Mouse (Mus musculus) regulatory T cell (primary cell): ENCODE results near the gene Trpt1.
"Not testable (repeated sequence)": the region's sequence is repeated elsewhere in the genome, so short reads cannot be mapped to it uniquely, and the experiment has no call there.

Experiments used
- in situ Hi-C: fragments of 300-600 bp; cut with MboI, MseI; formaldehyde crosslinking; loops from one replicate; pipeline ENCODE4 v1.15.1; 2025; ENCODE audit warnings: high pct_unique_total_duplicates

Trpt1 gene

DNA sequence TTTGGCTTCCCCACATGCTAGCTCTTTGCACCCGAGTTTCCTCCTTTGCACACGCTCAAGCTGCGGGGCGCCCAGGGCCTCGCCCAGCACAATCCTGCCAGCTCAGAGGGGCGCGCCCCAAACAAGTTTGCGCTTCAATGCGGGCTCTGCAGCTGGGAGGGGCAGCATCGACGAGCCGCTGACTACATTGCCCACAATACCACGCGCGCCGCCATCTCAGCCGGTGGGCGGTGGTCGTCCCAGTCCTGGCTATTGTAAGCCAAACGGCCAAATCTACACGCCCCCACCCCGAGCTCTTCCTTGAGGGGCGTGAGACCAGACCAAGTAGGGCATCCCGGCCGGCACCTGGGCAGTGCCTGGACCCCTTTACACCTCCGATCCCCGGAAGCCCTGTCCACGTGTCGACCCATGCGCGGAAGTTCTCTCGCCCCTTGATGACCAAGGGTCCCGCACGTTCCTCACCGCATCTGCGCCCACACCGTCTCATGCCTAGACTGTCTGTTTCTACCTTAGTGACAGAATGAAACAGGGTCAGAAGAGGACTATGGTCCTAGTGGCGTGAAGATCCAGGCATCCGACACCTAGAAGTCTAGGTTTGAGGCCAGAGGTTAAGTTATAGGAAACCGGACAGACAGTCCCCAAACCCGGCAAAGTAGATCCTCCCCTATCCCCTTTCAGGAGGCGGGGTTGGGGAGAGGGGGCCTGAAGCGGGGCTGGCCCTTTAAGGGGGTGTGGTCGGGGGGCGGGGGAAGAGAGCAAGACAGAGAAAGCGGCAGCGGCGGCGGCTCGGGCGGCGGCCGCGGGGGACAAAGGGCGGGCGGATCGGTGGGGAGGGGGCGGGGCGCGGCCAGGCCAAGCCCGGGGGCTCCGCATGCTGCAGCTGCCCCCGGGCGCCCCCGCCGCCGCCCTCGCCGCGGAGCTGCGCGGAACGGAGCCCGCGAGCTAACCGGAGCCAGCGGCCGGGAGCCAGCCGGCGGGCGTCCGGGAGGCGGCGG lies 21.4 kb upstream of the Trpt1 start, which contains the start of gene Ppp1r14b:
Ppp1r14b (plus strand) TSS at position 758 of the 995 bp plus-strand sequence.
- in situ Hi-C loops = loop anchor here (10.0 kb wide), 1 partner anchor 900 kb away; the partner anchor contains the start of gene Vps51

DNA sequence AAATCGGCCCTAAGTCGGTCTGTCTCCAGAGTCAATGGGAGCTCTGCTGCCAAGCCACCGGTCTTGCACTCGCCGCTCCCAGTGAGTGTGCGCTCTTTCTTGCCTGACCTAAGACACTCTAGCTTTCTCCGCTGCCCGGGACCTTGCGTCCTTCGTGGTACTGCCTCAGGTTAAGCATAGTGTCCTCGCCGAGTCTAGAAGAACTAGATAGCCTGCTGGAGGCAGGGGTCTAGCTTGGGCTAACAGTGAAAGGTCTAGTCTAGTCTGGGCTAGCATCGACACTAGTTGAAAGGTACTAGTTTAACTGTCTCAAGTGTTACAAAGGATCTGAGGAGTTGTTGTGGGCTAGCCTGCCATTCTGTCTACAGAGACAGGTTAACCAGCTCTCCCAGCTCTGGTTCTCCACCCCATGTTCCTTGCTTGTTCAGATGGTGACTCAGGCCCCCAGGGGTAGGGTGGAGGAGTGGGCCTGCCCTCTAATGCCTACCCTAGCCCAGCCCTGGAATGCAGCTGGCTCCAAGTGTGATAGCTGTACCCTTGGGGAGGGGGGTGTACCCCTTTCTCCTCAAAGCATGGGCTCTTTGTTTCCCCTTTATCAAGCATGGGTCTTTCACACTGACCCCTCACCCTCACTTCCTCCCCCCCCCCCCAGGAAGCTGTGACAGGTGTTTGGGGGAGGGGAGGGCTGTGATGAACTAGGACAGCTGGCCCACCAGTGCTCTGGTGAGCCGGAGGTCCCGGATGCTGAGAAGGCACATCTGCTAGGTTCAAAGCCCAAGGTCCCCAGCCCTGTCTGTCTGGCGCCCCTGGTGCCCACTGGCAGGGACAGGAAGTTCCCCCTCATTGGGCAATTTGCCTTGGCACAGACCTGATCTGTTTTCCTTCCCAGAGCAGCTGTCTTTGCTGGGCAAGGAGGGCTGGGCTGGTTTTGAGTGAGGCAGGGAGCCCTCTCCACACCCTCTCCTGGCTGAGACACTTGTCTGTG lies 20.1 kb upstream of the Trpt1 start, which contains the start of gene Plcb3:
Plcb3 (minus strand) TSS at position 934 of the 985 bp plus-strand sequence.
- in situ Hi-C loops = loop anchor here (10.0 kb wide), 1 partner anchor 901 kb away; the partner anchor contains the start of gene Vps51

DNA sequence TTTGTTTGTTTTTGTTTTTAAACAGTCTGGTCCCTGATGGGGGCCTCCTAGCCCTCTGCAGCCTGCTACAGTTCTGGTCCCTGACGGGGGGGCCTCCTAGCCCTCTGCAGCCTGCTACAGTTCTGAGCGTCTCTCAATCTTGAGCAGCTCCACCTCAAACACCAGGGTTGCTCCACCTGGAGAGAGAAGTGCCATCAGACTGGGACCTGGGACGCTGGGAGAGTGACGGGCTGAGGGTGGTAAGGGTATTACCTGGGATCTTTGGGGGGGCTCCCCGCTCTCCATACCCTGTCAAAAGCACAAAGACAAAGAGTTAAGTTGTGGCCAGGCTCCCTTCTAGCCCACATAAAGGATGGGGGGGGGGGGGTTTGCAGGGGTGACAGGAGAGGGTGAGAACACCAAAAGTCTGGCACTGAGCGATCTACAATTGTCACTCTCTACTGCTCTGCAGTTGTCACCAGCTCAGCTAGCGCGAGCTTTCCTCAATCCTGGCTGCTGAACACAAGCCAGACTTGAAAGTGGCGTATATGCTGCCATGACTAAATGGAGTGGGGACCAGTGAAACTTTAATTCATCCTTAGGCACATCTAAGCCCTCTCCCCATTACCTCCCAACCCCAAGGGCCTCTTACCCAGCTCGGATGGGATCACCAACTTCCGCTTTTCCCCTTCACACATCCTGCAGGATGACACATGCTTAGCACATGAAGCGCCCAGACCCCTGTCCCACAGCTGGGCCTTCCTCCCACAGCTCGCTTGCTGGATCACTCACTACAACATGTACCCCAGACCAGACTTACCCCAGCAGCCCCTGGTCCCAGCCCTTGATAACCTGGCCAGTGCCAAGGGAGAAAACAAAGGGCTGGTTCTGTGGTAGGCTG lies 17.9 kb upstream of the Trpt1 start:
- in situ Hi-C loops = loop anchor here (10.0 kb wide), 1 partner anchor 903 kb away; the partner anchor contains the start of gene Vps51

DNA sequence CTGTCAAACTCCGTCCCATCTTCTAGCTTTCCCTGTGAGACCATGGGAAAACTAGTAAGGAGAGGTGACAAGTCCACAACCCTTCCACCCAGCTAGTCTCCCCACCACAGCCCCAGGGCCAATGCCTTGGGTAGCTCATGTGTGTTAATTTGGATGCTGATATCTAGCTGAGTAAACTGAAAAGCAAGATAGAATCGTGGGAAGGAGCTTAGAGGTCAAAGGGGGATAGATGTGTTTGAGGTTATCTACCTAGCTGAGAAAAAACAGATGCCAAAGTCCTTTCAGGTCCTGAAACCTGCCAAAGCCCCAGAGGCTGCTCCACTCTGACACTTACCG lies 17.3 kb upstream of the Trpt1 start:
- in situ Hi-C loops = loop anchor here (10.0 kb wide), 1 partner anchor 904 kb away; the partner anchor contains the start of gene Vps51

DNA sequence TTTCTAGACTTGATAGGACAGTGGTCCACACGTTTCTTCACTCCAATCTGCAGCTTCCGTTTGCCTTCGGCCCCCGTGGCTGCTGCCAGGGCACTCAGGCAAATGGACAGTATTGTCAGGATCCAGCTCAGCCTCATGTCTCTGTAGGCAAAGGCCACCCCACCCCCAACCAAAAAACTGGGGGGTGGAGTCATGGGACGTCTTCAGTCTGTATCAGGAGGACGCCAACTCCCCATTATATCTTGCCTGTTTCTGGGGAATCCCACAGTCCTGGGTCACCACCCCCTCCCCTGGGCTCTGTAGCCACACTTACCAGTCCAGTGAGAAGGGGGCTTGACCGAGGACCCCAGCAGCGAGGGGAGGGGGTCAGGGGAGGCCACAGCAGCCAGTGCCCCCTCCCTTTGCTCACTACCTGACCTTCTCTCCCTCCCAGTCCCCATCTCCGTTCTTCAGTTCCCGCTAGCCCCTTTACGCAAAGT lies 16.9 kb upstream of the Trpt1 start:
- in situ Hi-C loops = loop anchor here (10.0 kb wide), 1 partner anchor 904 kb away; the partner anchor contains the start of gene Vps51

DNA sequence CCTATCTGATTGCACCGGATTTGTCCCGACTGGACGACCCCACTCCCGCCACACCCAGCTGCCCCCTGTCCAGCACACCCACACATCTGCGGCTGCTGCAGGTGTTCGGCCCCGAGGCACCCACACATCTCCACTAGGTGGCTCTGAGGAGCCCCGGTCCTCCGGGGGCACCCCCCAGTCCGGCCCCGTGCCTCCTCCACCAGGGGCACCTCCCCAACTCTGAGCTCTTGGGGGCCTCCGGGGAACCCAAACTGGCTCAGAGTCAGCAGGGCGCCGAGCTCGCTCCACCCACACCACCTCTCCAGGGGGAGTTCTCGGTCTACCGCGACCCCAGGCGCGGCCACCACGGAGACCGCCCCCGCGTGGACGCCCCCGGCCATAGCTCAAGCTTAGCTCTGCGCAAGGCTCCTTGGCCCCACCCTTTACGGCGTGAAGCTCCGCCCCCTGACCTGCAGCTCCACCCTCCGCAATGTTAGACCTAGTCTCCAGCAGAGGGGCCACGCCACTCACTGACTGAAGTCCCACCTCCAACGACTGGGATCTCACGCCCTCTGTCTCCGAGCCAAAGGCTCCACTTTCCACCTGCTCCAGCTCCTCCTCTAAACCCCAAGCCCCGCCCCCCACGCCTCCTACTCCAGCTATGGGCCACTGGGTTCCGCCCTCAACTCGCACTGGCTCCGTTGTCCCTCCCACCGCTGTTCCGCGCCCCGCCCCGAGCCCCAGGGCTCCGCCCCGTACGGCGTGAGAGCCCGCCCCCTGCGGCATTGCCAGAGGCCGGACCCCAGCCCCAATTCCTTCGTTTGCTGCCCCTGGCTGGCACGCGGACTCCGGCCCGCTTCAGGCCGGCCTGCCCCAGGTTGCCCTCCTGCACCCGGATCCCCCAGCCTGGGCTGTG lies 16.2 kb upstream of the Trpt1 start:
- in situ Hi-C loops = loop anchor here (10.0 kb wide), 1 partner anchor 905 kb away; the partner anchor contains the start of gene Vps51

DNA sequence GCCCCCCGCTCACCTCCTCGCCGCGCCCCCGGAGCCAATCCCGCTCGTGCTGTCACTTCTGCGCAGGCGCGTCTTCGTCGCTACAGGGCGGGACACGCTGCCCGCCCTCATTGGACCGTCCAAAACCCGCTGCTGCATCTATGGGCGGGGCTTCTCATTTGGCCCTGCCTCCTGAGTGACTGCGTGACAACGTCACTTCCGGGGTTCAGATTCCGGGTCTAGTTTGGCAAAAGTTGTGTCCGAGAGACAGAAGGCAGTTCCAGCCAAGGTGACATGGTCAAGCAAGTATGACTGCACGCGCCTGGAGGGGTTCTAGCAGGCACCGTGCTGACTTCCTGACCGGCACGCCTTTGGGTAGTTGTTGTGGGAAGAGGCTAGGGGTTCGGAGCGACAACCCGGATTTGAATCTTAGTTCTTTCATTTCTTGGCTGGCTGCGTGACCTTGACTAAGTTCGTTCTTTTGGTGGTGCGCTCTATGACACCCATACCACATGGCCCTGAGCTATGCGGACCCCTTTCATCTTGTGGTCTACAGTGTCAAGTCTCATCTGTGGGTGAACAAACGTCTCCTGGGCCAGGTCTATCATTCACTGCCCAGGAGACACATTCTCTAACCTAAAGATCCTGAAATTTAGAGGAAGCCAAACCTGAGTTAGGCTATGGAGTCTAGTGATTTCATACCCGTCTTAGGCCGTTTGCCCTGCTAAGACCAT lies 15.4 kb upstream of the Trpt1 start, which contains the start of gene Fkbp2:
Fkbp2 (minus strand) TSS at position 121 of the 713 bp plus-strand sequence.
- in situ Hi-C loops = no loop called here

DNA sequence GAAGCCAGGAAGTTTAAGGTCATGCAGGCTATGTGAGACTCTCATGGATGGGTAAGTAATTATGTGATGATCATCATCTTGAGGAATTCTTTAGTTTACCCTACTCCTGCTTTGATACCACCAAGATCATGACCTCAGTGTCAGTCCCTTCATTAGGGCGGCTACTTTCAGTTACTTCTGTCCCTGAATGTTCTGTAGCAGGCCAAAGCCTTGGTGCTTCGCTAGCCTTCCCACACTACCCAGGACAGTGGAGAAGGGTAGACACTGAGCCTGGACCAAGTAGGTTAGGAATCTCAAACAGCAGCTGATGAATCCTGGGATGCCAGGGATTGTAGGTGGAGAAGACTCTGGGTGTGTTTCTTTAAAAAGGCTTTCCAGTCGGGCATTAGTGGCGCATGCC lies 14.5 kb upstream of the Trpt1 start:
- in situ Hi-C loops = no loop called here

DNA sequence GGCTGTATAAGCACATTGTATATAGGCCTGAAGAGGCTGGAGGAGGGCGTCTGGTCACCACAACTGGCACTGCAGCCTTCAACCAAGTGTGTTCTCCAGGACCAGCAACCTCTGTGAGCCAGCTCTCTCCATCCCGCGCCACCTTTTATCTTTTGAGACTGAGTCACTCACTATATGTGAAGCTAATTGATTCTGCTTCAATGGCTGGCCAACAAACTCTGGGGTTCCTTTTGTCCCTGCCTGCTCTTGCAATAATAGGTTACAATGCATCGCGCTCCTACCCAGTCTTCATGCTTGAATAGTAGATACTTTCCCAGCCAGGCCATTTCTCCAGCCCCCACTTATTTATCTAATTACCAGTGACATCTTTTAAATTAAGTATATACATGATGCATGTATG lies 12.3 kb upstream of the Trpt1 start:
- in situ Hi-C loops = no loop called here

DNA sequence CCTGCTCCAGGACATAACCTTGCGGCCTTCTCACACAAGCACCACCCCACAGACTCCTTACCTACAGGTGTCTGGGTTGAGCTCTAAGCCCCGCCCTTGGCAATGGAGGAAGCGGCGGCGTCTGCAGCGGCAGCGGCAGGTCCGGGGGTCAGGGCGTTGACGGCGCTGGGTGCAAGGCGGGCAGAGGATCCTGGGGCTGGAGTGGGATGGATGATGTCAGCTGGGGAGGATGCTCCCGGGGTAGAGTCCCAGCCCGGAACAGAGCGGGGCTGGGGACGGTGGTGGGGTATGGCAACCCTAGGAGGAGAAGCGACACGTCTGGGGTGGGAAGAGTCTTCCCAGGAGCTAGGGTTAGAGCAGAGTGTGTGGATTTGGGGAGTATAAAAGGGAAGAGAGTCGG lies 10.6 kb upstream of the Trpt1 start:
- in situ Hi-C loops = no loop called here

DNA sequence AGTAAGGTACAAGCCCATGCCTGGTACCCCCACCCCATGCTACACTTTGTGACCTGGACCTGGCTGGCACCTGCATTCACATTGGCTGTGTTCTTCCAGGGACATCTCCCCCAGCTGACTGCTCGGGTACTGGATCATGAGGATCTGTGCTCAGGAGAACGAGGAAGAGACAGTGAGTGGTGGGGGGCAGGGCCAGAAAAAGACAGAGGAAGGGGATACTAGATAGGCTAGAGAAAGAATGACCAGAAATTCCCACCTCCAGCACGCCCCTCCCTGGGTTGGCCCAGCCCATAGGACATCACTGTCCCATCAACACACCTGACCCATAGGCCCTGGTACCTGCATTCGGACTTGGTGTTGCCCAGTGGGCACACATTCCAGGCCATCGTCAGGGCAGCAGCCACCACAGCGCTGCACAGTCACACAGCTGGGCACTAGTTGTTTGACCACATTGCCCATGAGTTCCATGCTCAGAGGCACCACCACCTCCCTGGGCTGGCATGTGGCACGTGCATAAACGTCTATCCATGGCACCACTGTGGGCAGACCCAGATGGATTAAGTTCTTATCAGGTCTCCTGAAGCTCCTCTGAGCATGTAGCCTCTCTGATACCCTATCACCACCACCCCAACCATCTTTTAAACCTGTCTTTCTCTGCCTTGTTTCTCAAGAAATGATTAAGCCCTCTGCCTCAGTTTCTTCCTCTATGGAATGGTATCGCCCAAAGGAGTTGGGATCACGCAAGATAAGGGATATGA lies 9.8 kb upstream of the Trpt1 start:
- in situ Hi-C loops = no loop called here

DNA sequence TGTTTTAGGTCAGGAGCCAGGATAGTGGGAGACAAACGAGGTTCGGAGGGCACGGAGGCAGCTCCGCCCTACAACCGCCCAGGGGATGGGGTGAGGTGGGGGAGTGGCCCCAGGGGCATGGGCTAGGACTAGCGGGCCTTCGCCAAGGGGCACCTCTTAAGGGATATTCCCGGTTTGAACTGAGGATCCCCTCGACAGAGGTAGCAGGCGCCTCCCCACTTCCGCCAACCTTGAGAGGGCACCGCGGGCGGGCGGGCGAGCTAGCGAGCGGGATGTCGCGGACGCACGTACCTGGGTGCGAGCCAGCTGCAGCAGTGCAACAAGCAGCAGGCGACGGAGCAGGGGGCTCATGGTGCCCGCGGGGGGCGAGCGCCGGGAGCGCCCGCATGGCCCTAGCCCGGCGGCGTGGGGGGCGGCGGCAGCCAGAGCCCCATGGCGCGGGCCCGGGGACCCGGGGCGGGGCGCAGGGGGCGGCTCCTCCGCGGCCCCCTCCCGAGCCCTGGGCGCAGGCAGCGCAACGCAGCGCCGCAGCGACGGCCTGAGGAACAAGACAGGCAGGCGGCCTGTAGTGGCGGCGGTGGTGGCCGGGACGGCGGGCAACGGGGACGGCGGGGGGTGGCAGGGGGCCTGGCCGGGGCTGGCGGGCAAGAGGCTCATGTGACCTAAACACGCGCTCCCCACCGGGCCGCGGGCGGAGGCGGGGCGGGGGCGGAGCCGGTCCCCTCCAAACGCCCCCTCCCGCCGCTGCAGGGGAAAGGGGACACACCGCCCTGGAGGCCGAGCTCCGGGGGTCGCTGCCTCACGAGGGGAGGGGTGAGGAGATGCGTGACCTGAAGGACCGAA lies 8.6 kb upstream of the Trpt1 start, which contains the start of gene Vegfb:
Vegfb (minus strand) TSS at position 591 of the 843 bp plus-strand sequence.
- in situ Hi-C loops = no loop called here

DNA sequence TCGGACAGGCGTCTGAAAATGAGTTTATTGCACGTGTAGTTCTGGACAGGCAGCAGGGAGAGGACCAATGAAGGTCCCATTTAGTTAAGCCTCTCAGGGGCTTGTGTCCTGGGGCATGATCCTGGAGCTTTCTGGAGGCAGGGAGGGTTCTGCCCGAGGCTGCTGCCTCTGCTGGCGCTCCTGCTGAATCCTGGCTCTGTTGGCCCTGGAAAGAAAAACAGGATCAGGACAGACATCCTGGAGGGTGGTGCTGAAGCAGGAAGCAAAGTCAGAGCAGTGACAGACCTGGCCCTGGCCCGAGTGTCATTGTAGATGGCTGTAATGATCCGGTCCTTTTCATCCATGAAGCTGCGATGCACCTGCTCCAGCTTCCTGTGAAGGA lies 8.0 kb upstream of the Trpt1 start:
- in situ Hi-C loops = no loop called here

DNA sequence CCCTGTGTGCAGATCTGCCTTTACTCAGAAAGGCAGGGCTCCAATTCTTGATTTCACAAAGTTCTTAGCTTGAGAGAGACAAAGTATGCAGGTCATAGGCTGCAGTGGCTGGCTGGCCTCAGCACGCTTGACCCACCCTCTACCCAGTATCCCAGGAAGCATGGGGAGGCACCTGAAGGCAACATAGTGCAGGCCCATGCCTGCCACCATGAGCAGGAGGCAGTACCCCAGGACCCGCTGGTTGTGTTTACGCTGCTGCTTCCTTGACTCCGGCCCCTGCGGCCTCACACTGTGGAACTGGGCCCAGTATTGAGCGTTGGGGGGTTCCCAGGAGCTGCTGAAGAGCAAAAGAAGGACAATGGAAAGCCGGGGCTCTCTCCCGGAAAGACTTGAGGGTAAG lies 6.7 kb upstream of the Trpt1 start:
- in situ Hi-C loops = no loop called here

DNA sequence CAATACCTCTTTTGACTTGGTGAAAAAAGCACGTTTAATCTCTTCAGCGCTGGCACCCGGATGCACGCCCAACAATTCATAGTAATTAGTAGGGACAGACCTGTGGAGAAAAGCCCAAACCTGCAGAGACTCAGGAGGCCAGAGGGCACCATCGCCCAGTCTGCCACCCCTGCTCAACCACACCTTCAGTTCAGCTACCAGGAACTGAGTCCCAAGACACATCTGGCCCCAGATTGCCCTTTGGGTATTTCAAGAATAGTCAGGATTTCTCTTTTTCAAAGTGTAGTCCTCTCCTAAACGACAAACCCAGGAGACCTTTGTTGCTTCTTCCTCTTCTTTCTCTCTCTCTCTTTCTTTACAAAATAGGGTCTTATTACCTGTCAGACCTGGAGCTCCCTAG lies 5.2 kb upstream of the Trpt1 start:
- in situ Hi-C loops = no loop called here

DNA sequence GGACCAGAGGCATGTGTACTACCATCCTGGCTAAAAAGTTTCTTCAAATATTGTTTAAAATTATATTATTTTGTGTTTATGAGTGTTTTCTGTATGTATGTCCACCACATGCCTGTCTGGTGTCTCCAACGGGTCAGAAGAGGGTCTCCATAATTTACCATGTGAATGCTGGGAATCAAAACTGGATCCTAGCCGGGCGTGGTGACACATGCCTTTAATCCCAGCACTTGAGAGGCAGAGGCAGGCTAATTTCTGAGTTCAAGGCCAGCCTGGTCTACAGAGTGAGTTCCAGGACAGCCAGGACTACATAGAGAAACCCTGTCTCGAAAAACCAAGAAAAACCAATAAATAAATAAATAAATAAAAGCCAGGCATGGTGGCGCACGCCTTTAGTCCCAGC lies 4.8 kb upstream of the Trpt1 start:
- in situ Hi-C loops = not testable (repeated sequence)
